Comparison of ENCODE assay signal across 11 mouse cellular contexts in the genomic region with DNA sequence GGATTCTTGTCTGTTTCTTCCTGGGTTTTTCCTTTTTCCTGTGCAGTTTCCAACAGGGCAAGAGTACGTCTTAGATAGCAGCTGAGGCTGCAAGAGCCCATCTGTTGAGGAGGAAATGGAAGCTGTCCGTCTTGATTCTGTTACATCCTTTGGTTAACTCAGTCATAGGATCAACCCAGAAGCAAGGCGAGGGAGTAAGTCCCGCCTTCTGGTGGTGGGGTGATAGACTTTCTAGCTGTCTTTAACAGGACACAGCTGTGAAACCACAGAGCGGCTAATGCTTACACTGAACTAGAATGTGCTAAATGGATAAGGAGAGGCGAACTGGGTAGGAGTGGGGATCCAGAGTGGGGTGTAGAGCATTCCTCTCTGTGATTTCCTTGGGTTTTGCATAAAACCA.
DNase-seq lines count a peak whose midpoint lies in the region; ATAC-seq and TF ChIP-seq lines count a peak whose summit lies in the region.
"Had no signal": no experiment of that assay in that cellular context is flagged by ENCODE, and none has a peak within 500 bp of the region (broad histone marks: within the 10 kb centered on the region; RNA-seq: fewer than 3 reads in every experiment).

No protein-coding gene starts in this region.

- WGBS in heart, embryonic 13.5 days: 52% methylated on average over 6 of the region's 6 CpGs
- 76% methylated on average over 6 of the region's 6 CpGs for whole genome bisulfite sequencing in cerebellum, adult 2 months

- H3K4me2 ChIP-seq in heart, embryonic 13.5 days: no peak overlapping the region

- peak overlapping the region; percentile 68 for H3K27ac ChIP-seq in heart, embryonic 13.5 days (replicated peaks)
- no peak overlapping the region for H3K27ac ChIP-seq in cerebellum, adult 2 months (ENCODE audit: insufficient read depth, low read length)
- H3K27ac ChIP-seq: macrophage had no signal

- intact Hi-C loops in heart, postnatal 25 days (cut with DNase I): no loop called here

- no peaks in the 10 kb centered on the region for H3K36me3 ChIP-seq in heart, embryonic 13.5 days
- peaks cover 3% of the 10 kb centered on the region for H3K36me3 ChIP-seq in megakaryocyte, embryonic 14.5 days (replicated peaks; ENCODE audit: low read length)

- peaks cover 35% of the 10 kb centered on the region for H3K4me1 ChIP-seq in heart, embryonic 13.5 days
- H3K4me1 ChIP-seq in megakaryocyte, embryonic 14.5 days: peaks cover 57% of the 10 kb centered on the region
- no peaks in the 10 kb centered on the region for H3K4me1 ChIP-seq in cerebellum, adult 2 months (ENCODE audit: control insufficient read depth, insufficient read depth, low read length)

- no peak for TF ChIP-seq CTCF in cerebellum, adult 2 months (IDR thresholded peaks at IDR 0.05; ENCODE audit: borderline replicate concordance, insufficient read depth, low read depth, low read length)

- H3K9ac ChIP-seq in heart, embryonic 13.5 days: no peak overlapping the region

- H3K4me3 ChIP-seq in heart, embryonic 13.5 days: no peak overlapping the region
- peak overlapping the region; percentile 83 for H3K4me3 ChIP-seq in megakaryocyte, embryonic 14.5 days (replicated peaks)
- H3K4me3 ChIP-seq in cerebellum, adult 2 months (replicated peaks; ENCODE audit: insufficient read depth, low read depth, low read length): no peak overlapping the region

- no peaks in the 10 kb centered on the region for H3K9me3 ChIP-seq in heart, embryonic 13.5 days
- H3K9me3 ChIP-seq in megakaryocyte, embryonic 14.5 days: peaks cover 22% of the 10 kb centered on the region

- no peak for TF ChIP-seq POLR2A in cerebellum, adult 2 months (IDR thresholded peaks at IDR 0.05; ENCODE audit: borderline replicate concordance, insufficient read depth, low read length)

- ATAC-seq in heart, embryonic 13.5 days (ENCODE audit: extremely low read depth, insufficient number of reproducible peaks, low FRiP score, low TSS enrichment): peak; percentile 32

- no peaks in the 10 kb centered on the region for H3K27me3 ChIP-seq in heart, embryonic 13.5 days (replicated peaks)
- peaks cover 51% of the 10 kb centered on the region for H3K27me3 ChIP-seq in megakaryocyte, embryonic 14.5 days (replicated peaks)
- no peaks in the 10 kb centered on the region for H3K27me3 ChIP-seq in cerebellum, adult 2 months (ENCODE audit: control insufficient read depth, insufficient read depth, low read length)

- DNase-seq in heart, postnatal 25 days (ENCODE audit: low spot score): no peak
- peak; percentile 31 to 44 for DNase-seq in CD8-positive naive resting alpha-beta T cell, adult 2 months (ENCODE audit: low read depth in 2 of 2, low spot score in 2 of 2)
- DNase-seq in liver: peak; percentile 12
- DNase-seq in cerebellum, adult 2 months: no peak
- no peak for DNase-seq in left cerebral cortex, adult 11 months (ENCODE audit: low spot score)
- DNase-seq in urinary bladder, postnatal 25 days (ENCODE audit: low spot score): no peak
- DNase-seq: cerebellum, adult 11-12 months; layer of hippocampus, postnatal 36 days had no signal

Comparison
In these comparisons a context has a peak if more than half of its experiments do, and no peak if none do; other contexts are left out.
1. DNase-seq: peak in CD8-positive naive resting alpha-beta T cell, adult 2 months (2 of 2) and liver (single experiment); none in heart, postnatal 25 days (single experiment), cerebellum, adult 2 months (0 of 2), left cerebral cortex, adult 11 months (single experiment) and urinary bladder, postnatal 25 days (single experiment).